In genomic region chr8:9394670-9395069, GRCm38 (mm10) we compare ENCODE assay signal across 20 mouse cellular contexts.
DNase-seq lines count a peak whose midpoint lies in the region; ATAC-seq and TF ChIP-seq lines count a peak whose summit lies in the region.
"Had no signal": no experiment of that assay in that cellular context is flagged by ENCODE, and none has a peak within 500 bp of the region (broad histone marks: within the 10 kb centered on the region; RNA-seq: fewer than 3 reads in every experiment).

No protein-coding gene starts in this region.

- peak; percentile 37 to 54 for DNase-seq in frontal cortex, adult 2 months (ENCODE audit: extremely low spot score in 1 of 2, low spot score in 1 of 2)
- peak; percentile 45 to 51 for DNase-seq in left cerebral cortex, postnatal 14 days (ENCODE audit: low spot score in 2 of 2)
- DNase-seq in left cerebral cortex, adult 2 months (ENCODE audit: extremely low spot score in 1 of 2, low spot score in 2 of 2) = no peak
- peak; percentile 45 to 50 for DNase-seq in right cerebral cortex, adult 2 months (ENCODE audit: low spot score in 2 of 2)
- DNase-seq in right cerebral cortex, postnatal 25 days = no peak
- DNase-seq in telencephalon, adult 2 months (ENCODE audit: low read depth, low spot score) = peak; percentile 65
- DNase-seq: adrenal gland, postnatal 10 days; adrenal gland, postnatal 36 days; B cell, adult 2 months; cerebellum, adult 11 months; cerebellum, adult 2 months; cerebellum, adult 9-11 months; gastrocnemius, postnatal 10 days; gastrocnemius, postnatal 36 days had no signal

- H3K27ac ChIP-seq in left cerebral cortex, adult 2 months = no peak overlapping the region
- H3K27ac ChIP-seq: hindbrain, embryonic 12.5 days; hindbrain, embryonic 15.5 days had no signal

- no peak overlapping the region for H3K4me3 ChIP-seq in left cerebral cortex, adult 2 months
- H3K4me3 ChIP-seq: hindbrain, embryonic 12.5 days; hindbrain, embryonic 15.5 days had no signal

- ATAC-seq in frontal cortex, adult (ENCODE audit: low TSS enrichment) = no peak
- ATAC-seq in erythroid progenitor cell, adult 5-6 weeks (replicated peaks; ENCODE audit: low FRiP score, poor library complexity, severe bottlenecking) = no peak
- ATAC-seq: forebrain, embryonic 14.5 days; Patski had no signal

- intact Hi-C loops in left cerebral cortex, postnatal 14 days (cut with DNase I) = no loop called here
- intact Hi-C loops in left cerebral cortex, adult 2 months (cut with DNase I) = no loop called here

- TF ChIP-seq CTCF in left cerebral cortex, adult 2 months (IDR thresholded peaks at IDR 0.05) = no peak

Comparison
In these comparisons a context has a peak if more than half of its experiments do, and no peak if none do; other contexts are left out.
1. DNase-seq: peak in frontal cortex, adult 2 months (2 of 2), left cerebral cortex, postnatal 14 days (2 of 2), right cerebral cortex, adult 2 months (2 of 2) and telencephalon, adult 2 months (single experiment); none in left cerebral cortex, adult 2 months (0 of 2) and right cerebral cortex, postnatal 25 days (single experiment).